Comparison of ENCODE assay signal across 18 mouse cellular contexts in the genomic region with DNA sequence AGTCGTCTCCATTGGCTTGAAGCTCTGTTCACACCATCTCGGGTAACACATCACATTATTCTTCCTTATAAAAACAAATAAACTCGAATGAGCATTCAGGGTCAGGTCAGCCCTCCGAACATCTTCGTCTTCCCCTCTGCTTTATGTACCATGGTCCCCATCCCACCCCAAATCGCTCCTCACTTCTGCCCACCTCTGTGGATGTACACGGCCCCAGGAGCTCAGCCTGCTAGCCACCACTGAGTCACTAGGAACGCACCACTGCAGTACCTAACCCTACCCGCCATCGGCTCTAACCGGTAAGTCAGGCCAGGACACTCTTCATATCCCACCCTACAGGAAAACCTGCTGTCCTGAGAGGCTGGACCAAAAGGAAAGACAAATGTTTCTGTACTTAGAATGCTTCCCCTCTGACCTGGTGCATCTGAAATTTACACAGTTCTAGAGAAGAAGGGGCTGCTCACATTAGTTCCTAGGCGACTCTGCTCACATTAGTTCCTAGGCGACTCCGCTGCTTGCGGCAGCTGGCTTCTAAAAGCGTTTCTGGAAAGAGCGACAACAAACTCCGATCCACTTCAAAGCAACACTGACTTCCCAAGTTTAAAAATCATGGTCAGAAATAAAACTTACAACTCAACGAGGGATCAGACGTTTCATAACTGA.
A peak's percentile ranks its signal among the peaks of the same experiment; 100 is the strongest.
DNase-seq lines count a peak whose midpoint lies in the region; ATAC-seq and TF ChIP-seq lines count a peak whose summit lies in the region.
"Had no signal": no experiment of that assay in that cellular context is flagged by ENCODE, and none has a peak within 500 bp of the region (broad histone marks: within the 10 kb centered on the region; RNA-seq: fewer than 3 reads in every experiment).

No protein-coding gene starts in this region.

- H3K4me1 ChIP-seq in cerebellum, adult 2 months (ENCODE audit: control insufficient read depth, insufficient read depth, low read length) = peaks cover 14% of the 10 kb centered on the region
- peaks cover 30% of the 10 kb centered on the region for H3K4me1 ChIP-seq in hindbrain, embryonic 14.5 days (replicated peaks; ENCODE audit: control insufficient read depth, insufficient read depth, low read length)
- H3K4me1 ChIP-seq in neural tube, embryonic 13.5 days (replicated peaks) = peaks cover 34% of the 10 kb centered on the region
- H3K4me1 ChIP-seq: embryonic facial prominence, embryonic 12.5 days; limb, embryonic 10.5 days; stomach, embryonic 15.5 days had no signal

- H3K4me3 ChIP-seq in cerebellum, adult 2 months (replicated peaks; ENCODE audit: insufficient read depth, low read depth, low read length) = peak overlapping the region; percentile 89
- peak overlapping the region; percentile 73 for H3K4me3 ChIP-seq in layer of hippocampus, adult 2 months
- peak overlapping the region; percentile 37 for H3K4me3 ChIP-seq in hindbrain, embryonic 14.5 days (replicated peaks; ENCODE audit: low read length)
- H3K4me3 ChIP-seq in neural tube, embryonic 13.5 days = peak overlapping the region; percentile 45
- H3K4me3 ChIP-seq: embryonic facial prominence, embryonic 12.5 days; heart, embryonic 15.5 days; limb, embryonic 10.5 days; liver, embryonic 13.5 days; stomach, embryonic 15.5 days had no signal

- no peak for ATAC-seq in hindbrain, embryonic 14.5 days (ENCODE audit: low FRiP score)
- no peak for ATAC-seq in neural tube, embryonic 13.5 days (ENCODE audit: low read depth)
- ATAC-seq: inflammation-experienced regulatory T-cells, adult 6 months; lung, postnatal 0 days had no signal

- TF ChIP-seq CTCF in cerebellum, adult 2 months (IDR thresholded peaks at IDR 0.05; ENCODE audit: borderline replicate concordance, insufficient read depth, low read depth, low read length) = no peak
- TF ChIP-seq CTCF in layer of hippocampus, adult 2 months (conservative IDR thresholded peaks at IDR 0.05) = no peak

- H3K9ac ChIP-seq in hindbrain, embryonic 14.5 days = peak overlapping the region; percentile 68
- peak overlapping the region; percentile 75 for H3K9ac ChIP-seq in neural tube, embryonic 13.5 days
- H3K9ac ChIP-seq: embryonic facial prominence, embryonic 12.5 days; heart, embryonic 15.5 days; liver, embryonic 13.5 days; stomach, embryonic 15.5 days had no signal

- no peaks in the 10 kb centered on the region for H3K27me3 ChIP-seq in cerebellum, adult 2 months (ENCODE audit: control insufficient read depth, insufficient read depth, low read length)
- no peaks in the 10 kb centered on the region for H3K27me3 ChIP-seq in hindbrain, embryonic 14.5 days (ENCODE audit: control insufficient read depth, insufficient read depth, low read length)
- no peaks in the 10 kb centered on the region for H3K27me3 ChIP-seq in neural tube, embryonic 13.5 days
- H3K27me3 ChIP-seq: CH12.LX; embryonic facial prominence, embryonic 12.5 days; heart, embryonic 15.5 days; liver, embryonic 13.5 days; stomach, embryonic 15.5 days had no signal

- peak overlapping the region; percentile 77 for H3K27ac ChIP-seq in cerebellum, adult 2 months (ENCODE audit: insufficient read depth, low read length)
- peak overlapping the region; percentile 94 for H3K27ac ChIP-seq in layer of hippocampus, adult 2 months
- peak overlapping the region; percentile 88; the same call in 1 of the 2 replicates for H3K27ac ChIP-seq in hindbrain, embryonic 14.5 days
- H3K27ac ChIP-seq in neural tube, embryonic 13.5 days (replicated peaks) = no peak overlapping the region
- H3K27ac ChIP-seq: embryonic facial prominence, embryonic 12.5 days; heart, embryonic 15.5 days; limb, embryonic 10.5 days; liver, embryonic 13.5 days; stomach, embryonic 15.5 days had no signal

- peak overlapping the region; percentile 81 for H3K4me2 ChIP-seq in hindbrain, embryonic 14.5 days (replicated peaks)
- H3K4me2 ChIP-seq in neural tube, embryonic 13.5 days = peak overlapping the region; percentile 59
- H3K4me2 ChIP-seq: embryonic facial prominence, embryonic 12.5 days; heart, embryonic 15.5 days; liver, embryonic 13.5 days; stomach, embryonic 15.5 days had no signal

- 19% methylated on average over 20 of the region's 20 CpGs for WGBS in cerebellum, adult 2 months
- WGBS in hindbrain, embryonic 14.5 days = 81% methylated on average over 20 of the region's 20 CpGs
- 83% methylated on average over 20 of the region's 20 CpGs for WGBS in neural tube, embryonic 13.5 days

- TF ChIP-seq POLR2A in cerebellum, adult 2 months (IDR thresholded peaks at IDR 0.05; ENCODE audit: borderline replicate concordance, insufficient read depth, low read length) = no peak

- DNase-seq in cerebellum, adult 2 months = peak; percentile 43 to 56
- no peak for DNase-seq in cerebellum, postnatal 14 days
- DNase-seq in layer of hippocampus, adult 2 months (ENCODE audit: low spot score in 2 of 2) = peak in 1 of 2 experiments; percentile 24
- no peak for DNase-seq in layer of hippocampus, postnatal 25 days (ENCODE audit: extremely low spot score in 1 of 2, low spot score in 1 of 2)
- peak; percentile 27 for DNase-seq in hindbrain, embryonic 14.5 days (ENCODE audit: low spot score)
- DNase-seq in ovary, postnatal 36 days (ENCODE audit: low spot score) = no peak
- no peak for DNase-seq in adrenal gland, adult 2 months
- DNase-seq: kidney, postnatal 10 days; liver, embryonic 13.5 days; thymus, postnatal 25 days had no signal

- no peaks in the 10 kb centered on the region for H3K9me3 ChIP-seq in hindbrain, embryonic 14.5 days (ENCODE audit: control insufficient read depth, low read length)
- H3K9me3 ChIP-seq in neural tube, embryonic 13.5 days = peaks cover 8% of the 10 kb centered on the region; the same call in 1 of the 2 replicates
- H3K9me3 ChIP-seq: embryonic facial prominence, embryonic 12.5 days; heart, embryonic 15.5 days; limb, embryonic 10.5 days; liver, embryonic 13.5 days; stomach, embryonic 15.5 days had no signal

- H3K36me3 ChIP-seq in hindbrain, embryonic 14.5 days (replicated peaks; ENCODE audit: control insufficient read depth, insufficient read depth) = 0 out of 2 replicates have a peak, but pooled peaks cover 7% of the 10 kb centered on the region
- H3K36me3 ChIP-seq in neural tube, embryonic 13.5 days = peaks cover 15% of the 10 kb centered on the region; the same call in 1 of the 2 replicates
- H3K36me3 ChIP-seq: embryonic facial prominence, embryonic 12.5 days; heart, embryonic 15.5 days; limb, embryonic 10.5 days; liver, embryonic 13.5 days; stomach, embryonic 15.5 days had no signal

Comparison
In these comparisons a context has a peak if more than half of its experiments do, and no peak if none do; other contexts are left out.
1. DNase-seq: peak in cerebellum, adult 2 months (2 of 2) and hindbrain, embryonic 14.5 days (single experiment); none in cerebellum, postnatal 14 days (0 of 2), layer of hippocampus, postnatal 25 days (0 of 2), ovary, postnatal 36 days (single experiment) and adrenal gland, adult 2 months (single experiment).
2. H3K4me3 ChIP-seq: peak in every context shown above with its lines; median percentile 89 in cerebellum, adult 2 months; 73 in layer of hippocampus, adult 2 months; 45 in neural tube, embryonic 13.5 days; 37 in hindbrain, embryonic 14.5 days.